Mouse (Mus musculus) megakaryocyte, embryonic 14.5 days (primary cell): ENCODE results near the gene Zdhhc8. TPM values are rescaled to one million over a fixed set of nuclear protein-coding genes. Genes with fewer than 3 reads are reported as not detected.

Experiments
- H3K27me3 ChIP-seq: replicated peaks from 2 replicates; pipeline ENCODE3; 2012; ENCODE audit warnings: inconsistent platforms
- H3K36me3 ChIP-seq: replicated peaks from 2 replicates; pipeline ENCODE3; 2012; ENCODE audit warnings: low read length, inconsistent platforms, mixed read lengths
- H3K4me1 ChIP-seq: 2 replicates; pipeline ENCODE4 v1.6.1; 2012; ENCODE audit warnings: inconsistent platforms
- H3K4me3 ChIP-seq: replicated peaks from 2 replicates; pipeline ENCODE3; 2012; ENCODE audit warnings: moderate library complexity, mild to moderate bottlenecking, inconsistent platforms
- H3K9me3 ChIP-seq: 2 replicates; pipeline ENCODE4 v1.6.1; 2012; ENCODE audit warnings: inconsistent platforms
- FLI1 ChIP-seq: IDR thresholded peaks from 2 replicates; pipeline ENCODE4 v1.6.1; 2012; ENCODE audit warnings: low read length, inconsistent platforms, mixed read lengths
- GATA1 ChIP-seq: IDR thresholded peaks from 3 replicates; pipeline ENCODE4 v1.6.1; 2012; ENCODE audit warnings: mixed read lengths, low read length, inconsistent platforms, borderline replicate concordance
- polyA plus RNA-seq: library from polyadenylated mRNA; stranded (reverse); fragments of >175 nt; gene quantifications from 2 replicates; pipeline ENCODE4 v1.2.3, GENCODE M21; 2012; ENCODE audit warnings: low replicate concordance; ENCODE audit not compliant: insufficient read depth

Zdhhc8 gene
- polyA plus RNA-seq, 1 experiment: 18.6 TPM

GRCm38 (mm10) chr16:18218580-18218996, 16.3 kb downstream of the Zdhhc8 start:
- Histone ChIP-seq H3K4me1 (peaks cover 26% of the 10 kb centered on the region), H3K27me3 (peaks cover 46% of the 10 kb centered on the region), H3K9me3 (no peaks in the 10 kb centered on the region), H3K36me3 (peaks cover 6% of the 10 kb centered on the region), H3K4me3 (no peak overlapping the region)
- TF ChIP-seq FLI1: no peak
- no peak for TF ChIP-seq GATA1

DNA sequence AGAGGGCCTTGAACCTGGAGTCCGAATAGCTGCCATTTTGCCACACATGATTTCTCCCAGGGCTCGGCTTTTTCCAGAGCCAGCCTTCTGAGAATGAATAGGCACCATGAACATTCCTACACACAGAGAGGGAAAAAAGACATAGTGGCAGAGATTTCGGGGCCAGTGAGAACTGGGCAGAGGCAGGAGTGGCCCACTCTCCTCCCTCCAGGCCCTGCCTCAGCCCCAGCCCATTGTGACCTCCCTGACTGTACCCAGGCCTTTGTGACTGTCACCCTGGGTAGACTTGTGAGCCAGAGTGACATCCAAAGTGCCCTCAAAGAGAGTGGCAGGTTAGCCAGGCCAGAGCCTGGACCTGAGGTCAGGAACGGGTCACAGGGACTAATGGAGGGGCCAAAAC, 17.4 kb downstream of the Zdhhc8 start, which contains the start of gene Ccdc188:
Gene Ccdc188 (plus strand): TSS at position 301 of the 400 bp plus-strand sequence.
- TF ChIP-seq FLI1 (no peak), GATA1 (no peak)
- Histone ChIP-seq H3K27me3 (peaks cover 52% of the 10 kb centered on the region), H3K36me3 (peaks cover 2% of the 10 kb centered on the region), H3K4me3 (no peak within 1 kb of the TSS), H3K9me3 (no peaks in the 10 kb centered on the region), H3K4me1 (peaks cover 26% of the 10 kb centered on the region)

GRCm38 (mm10) chr16:18214858-18215257, 20.1 kb downstream of the Zdhhc8 start:
- no peaks in the 10 kb centered on the region for H3K9me3 ChIP-seq
- peaks cover 65% of the 10 kb centered on the region for H3K27me3 ChIP-seq
- no peak for TF ChIP-seq GATA1
- no peak for TF ChIP-seq FLI1
- peaks cover 38% of the 10 kb centered on the region for H3K4me1 ChIP-seq
- H3K36me3 ChIP-seq: no peaks in the 10 kb centered on the region
- no peak overlapping the region for H3K4me3 ChIP-seq

DNA sequence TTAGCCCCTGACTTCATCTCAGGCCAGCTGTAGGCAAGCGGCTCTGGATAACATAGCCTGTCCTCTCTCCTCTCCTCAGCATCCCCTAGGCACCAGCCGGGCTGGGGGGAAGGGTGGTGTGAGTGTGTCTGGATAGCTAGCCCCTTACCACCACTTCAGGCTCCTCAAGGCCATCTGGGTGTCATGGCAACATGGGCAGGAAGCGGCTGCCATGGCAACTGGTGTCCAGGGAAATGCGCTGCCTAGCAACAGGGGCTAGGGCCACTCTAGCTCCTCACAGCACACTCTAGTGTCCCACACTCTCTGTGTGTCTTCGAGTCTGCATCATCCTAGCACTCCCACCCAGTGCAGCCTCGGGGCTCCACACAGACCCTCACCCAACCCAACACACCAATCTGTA, 21.2 kb downstream of the Zdhhc8 start:
- Histone ChIP-seq H3K9me3 (no peaks in the 10 kb centered on the region), H3K4me1 (peaks cover 29% of the 10 kb centered on the region), H3K4me3 (no peak overlapping the region), H3K36me3 (no peaks in the 10 kb centered on the region), H3K27me3 (peaks cover 71% of the 10 kb centered on the region)
- no peak for TF ChIP-seq FLI1
- TF ChIP-seq GATA1: no peak

DNA sequence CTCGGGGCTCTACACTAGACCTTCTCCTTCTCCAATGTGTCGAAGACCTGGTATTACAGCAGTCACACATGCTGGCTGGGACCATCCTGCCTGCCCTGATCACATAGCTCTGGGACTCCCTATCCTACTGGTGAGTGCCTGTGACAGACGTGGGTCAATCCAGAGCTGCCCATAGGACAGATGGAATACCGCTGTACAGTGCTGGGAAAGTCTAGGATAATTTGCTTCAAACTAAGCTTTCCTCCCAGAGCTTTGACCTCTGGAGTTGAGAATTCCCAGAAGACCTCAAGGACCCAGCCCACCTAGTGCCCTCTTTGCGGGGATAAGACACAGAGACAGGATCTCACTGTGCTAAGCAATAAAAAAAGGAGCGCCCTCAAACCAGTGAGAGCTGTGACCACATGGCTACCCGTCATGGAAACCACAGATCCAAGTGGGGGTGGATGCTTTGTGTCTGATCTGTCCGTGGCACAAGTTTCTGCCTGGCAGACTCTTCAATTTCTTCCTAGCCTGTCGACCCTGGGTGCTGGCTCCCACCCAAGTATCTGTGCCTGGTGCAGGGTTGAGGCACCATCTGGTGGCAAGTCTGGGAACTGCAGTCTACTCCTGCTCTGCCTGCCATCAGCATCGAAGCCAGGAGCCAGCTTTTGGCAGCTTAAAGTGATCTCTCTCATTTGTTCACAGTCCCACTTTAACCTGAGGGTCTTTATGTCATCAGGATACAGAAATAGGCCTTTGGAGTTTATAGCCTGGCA, 23.3 kb downstream of the Zdhhc8 start:
- Histone ChIP-seq H3K27me3 (peaks cover 71% of the 10 kb centered on the region), H3K4me1 (peaks cover 41% of the 10 kb centered on the region), H3K36me3 (no peaks in the 10 kb centered on the region), H3K4me3 (no peak overlapping the region), H3K9me3 (no peaks in the 10 kb centered on the region)
- no peak for TF ChIP-seq GATA1
- TF ChIP-seq FLI1: no peak

DNA sequence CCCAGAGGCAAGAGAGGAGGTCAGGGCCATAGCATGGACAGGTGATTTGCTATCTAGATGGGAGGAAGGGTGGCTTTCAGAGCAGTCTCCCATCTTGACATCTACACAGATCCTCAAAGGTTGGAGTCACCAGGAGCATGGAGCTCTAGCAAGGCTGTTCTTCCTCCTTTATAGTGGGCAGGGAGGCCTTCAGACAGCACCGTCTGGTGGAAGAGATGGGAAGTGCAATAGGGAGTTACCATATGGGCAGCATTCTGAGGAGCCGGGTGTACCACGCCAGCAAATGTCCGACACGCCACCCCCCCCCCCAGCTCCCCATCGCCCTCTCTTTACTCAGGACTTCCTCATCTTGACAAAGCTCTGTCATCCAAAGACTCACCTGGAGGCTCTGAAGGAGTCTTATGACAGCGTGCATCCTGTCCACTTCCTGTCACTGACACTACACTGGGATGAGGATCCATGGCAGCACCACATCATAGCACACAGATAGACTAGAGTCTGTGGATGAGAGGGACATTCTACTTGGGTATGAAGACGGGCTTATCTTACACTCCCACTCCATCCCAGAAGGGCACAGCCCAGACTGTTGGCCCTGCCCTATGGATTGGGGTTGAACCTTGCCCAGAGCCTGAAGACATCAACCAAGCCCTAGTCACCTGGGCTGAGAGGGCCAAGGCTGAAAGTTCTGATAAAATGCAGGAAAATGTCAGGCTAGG, 24.1 kb downstream of the Zdhhc8 start:
- H3K27me3 ChIP-seq: peaks cover 73% of the 10 kb centered on the region
- H3K9me3 ChIP-seq: no peaks in the 10 kb centered on the region
- no peaks in the 10 kb centered on the region for H3K36me3 ChIP-seq
- H3K4me3 ChIP-seq: peak overlapping the region; percentile 54
- no peak for TF ChIP-seq GATA1
- TF ChIP-seq FLI1: no peak
- H3K4me1 ChIP-seq: peaks cover 43% of the 10 kb centered on the region

DNA sequence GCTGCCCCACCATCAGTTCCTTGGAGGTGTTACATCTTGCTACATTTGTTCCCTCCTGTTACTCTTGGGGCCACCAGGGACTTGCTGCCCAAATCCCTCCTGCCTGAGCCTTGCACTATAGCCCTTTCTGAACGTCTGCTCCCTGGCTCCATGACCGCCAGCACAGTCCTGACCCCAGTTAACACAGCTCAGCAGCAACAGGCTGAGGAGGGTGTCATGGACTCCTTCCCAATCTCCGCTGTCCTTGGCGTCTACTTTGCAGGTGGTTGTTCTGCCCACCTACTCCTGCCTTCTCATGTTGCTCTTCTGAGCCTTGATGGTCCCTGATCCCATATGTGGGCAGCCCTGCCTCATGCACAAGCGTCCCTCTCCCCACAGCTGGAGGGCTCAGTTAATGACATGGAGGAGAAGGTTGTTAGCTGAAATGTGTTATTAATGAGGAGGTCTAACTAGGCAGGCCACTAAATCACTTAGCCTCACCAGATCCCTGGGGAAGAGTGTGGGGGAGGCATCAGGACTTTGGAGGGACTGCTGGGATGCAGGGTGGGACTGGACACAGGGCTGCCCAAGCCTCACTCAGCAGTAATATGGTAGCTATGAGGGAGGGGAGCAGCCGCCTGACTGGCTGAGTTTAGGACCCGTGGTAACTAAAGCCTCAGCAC, 31.4 kb downstream of the Zdhhc8 start:
- Histone ChIP-seq H3K27me3 (peaks cover 86% of the 10 kb centered on the region), H3K4me3 (no peak overlapping the region), H3K36me3 (no peaks in the 10 kb centered on the region), H3K9me3 (no peaks in the 10 kb centered on the region), H3K4me1 (peaks cover 41% of the 10 kb centered on the region)
- TF ChIP-seq GATA1: no peak

- TF ChIP-seq GATA1: no peak
- TF ChIP-seq FLI1: no peak
- Histone ChIP-seq H3K9me3 (no peaks in the 10 kb centered on the region), H3K4me3 (no peak overlapping the region), H3K4me1 (peaks cover 37% of the 10 kb centered on the region), H3K36me3 (no peaks in the 10 kb centered on the region), H3K27me3 (peaks cover 91% of the 10 kb centered on the region)
Observed at GRCm38 (mm10) chr16:18202061-18202460, 32.9 kb downstream of the Zdhhc8 start.

GRCm38 (mm10) chr16:18201620-18202019, 33.3 kb downstream of the Zdhhc8 start:
- peaks cover 91% of the 10 kb centered on the region for H3K27me3 ChIP-seq
- peaks cover 33% of the 10 kb centered on the region for H3K4me1 ChIP-seq
- TF ChIP-seq GATA1 (no peak), FLI1 (no peak)
- no peak overlapping the region for H3K4me3 ChIP-seq
- no peaks in the 10 kb centered on the region for H3K36me3 ChIP-seq
- no peaks in the 10 kb centered on the region for H3K9me3 ChIP-seq

- Histone ChIP-seq H3K9me3 (no peaks in the 10 kb centered on the region), H3K4me1 (peaks cover 34% of the 10 kb centered on the region), H3K36me3 (no peaks in the 10 kb centered on the region), H3K4me3 (peak overlapping the region; percentile 11), H3K27me3 (peaks cover 88% of the 10 kb centered on the region)
- TF ChIP-seq GATA1: no peak
- no peak for TF ChIP-seq FLI1
Observed at GRCm38 (mm10) chr16:18200062-18200461, 34.9 kb downstream of the Zdhhc8 start.
